Mouse (Mus musculus) liver, adult 2 months (tissue): Measurements from ENCODE around the gene Tmem218.

Experiments used
- CTCF ChIP-seq: fragments of 200-500 bp; IDR thresholded peaks from 2 replicates; pipeline ENCODE4 v1.5.1; 2011; ENCODE audit warnings: low read depth, low read length, control low read depth
- POLR2A ChIP-seq: fragments of 200-500 bp; IDR thresholded peaks from 2 replicates; pipeline ENCODE4 v1.6.1; 2011; ENCODE audit warnings: low read length, control low read depth; ENCODE audit not compliant: insufficient read depth; ENCODE audit errors: extremely low read depth

DNA sequence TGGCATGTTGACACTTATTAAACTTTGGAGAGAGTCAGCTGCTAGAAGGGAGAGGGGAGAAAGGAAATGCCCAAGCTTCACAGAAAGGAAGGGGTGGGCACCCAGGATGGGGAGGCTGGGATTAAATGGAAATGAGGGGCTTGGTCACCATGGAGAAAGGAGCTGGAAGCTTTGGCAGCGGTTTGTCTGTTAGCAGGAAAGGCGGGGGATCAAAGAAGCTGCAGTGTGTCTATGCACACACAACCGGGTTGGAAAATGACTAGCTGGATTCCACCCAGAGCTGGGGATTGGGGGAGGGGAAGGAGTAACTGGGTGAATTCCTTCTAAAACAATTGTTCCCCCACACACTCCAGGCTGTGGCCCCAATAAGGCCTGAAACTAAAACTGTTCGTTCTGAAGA, 29.1 kb upstream of the Tmem218 start:
- TF ChIP-seq POLR2A (no peak), CTCF (no peak)
